Mouse (Mus musculus) layer of hippocampus, adult 18-20 months (tissue): ENCODE data around the gene Tpt1. TPM values are rescaled to one million over a fixed set of nuclear protein-coding genes. Genes with fewer than 3 reads are reported as not detected.

Experiments
- DNase-seq, 2 experiments: peaks; one replicate each; pipeline ENCODE4 v3.0.0; 2022; ENCODE audit warnings: low spot score in 2 of 2
- total RNA-seq, 2 experiments: library from RNA; stranded (reverse); gene quantifications; 2 replicates each; pipeline ENCODE4 v1.2.3; 2021

The Tpt1 gene
- total RNA-seq, 2 experiments from 2014 or later, result 912 to 940 TPM

DNA sequence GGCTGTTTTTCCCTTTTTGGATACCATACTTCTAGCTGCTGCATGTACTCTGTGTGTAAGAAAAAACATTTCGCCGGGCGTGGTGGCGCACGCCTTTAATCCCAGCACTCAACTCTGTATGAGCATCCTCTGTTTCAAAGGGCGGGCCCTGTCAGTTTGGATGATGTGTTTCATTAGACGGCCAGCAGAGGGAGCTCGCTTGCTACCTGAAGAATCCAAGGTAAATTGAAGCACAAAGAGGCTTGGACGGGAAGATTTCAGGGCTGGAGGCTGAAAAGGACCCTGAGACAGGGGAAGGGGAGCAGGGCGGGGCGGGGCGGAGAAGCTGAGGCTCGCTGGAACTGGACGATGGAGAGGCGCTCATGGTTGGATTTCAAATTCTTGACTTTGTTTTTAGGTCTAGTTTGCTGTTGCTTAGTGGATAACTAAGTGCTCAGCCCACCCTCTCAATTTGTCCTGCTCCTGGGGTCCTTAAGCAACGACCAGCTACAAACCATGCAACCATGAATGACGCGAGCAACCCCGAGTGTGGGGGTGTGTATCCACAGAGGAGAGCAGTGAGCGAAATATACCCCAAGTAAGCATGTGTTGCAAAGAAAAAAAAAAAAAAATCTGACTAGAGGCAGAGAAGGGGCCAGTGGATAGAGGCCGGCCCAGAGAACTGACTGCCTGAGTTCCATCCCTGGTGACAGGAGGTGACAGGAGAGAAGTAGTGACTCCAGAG is 31.6 kb downstream of the Tpt1 start:
- DNase-seq, result peak; percentile 85 to 95

DNA sequence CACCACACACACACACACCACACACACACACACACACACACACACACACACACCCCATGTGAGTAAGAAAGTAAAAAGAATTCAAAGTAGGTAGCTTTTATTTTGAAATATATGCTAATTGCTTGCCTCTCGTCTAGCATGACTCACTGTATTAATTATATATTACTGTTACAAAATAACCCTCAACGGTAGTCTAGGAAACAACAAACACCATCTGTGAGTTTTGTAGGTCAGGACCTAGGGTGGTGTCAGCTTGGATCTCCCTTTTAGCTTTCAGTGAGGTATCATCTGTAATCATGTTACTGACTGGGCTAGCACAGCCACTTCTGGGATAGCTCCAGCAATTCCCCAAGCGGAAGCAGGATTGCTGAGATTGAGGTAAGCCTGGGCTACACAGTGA is 32.4 kb downstream of the Tpt1 start:
- no peak for DNase-seq

DNA sequence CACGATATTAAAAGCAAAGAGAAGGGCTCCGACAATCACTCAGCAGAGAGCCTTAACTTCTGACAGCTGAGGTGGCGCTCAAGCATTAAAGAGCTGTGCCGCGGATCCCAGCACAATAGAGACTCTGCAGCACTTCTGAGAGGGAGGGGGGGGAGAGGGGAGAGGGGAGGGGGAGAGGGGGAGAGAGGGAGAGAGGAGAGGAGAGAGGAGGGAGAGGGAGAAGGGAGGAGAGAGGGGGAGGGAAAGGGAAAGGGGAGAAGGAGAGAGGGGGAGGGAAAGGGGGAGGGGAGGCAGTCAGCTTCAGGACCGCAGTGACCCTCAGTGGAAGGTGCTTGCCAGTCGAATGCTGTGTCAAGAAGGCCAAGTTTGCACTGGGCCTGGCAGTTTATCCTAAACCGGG is 34.1 kb downstream of the Tpt1 start:
- no peak for DNase-seq

DNA sequence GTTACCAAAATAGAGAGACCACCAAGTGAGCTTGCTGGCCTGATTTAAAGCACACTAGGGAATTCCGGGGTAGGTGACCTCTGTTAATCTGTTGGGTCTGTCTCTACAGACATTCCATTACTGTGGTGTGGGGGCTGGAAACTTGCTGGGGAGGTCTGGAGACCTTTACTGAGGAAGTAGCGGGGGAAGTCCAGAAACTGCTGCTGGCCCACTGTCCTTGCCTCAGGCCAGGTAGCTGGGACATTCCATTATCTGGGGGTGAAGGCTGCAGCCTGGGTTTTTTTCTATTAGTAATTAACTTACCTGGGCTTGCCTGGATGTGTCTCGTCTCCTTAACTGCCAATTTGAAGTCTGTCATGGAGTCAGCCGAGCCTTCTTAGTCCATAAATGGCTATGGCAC is 37.0 kb downstream of the Tpt1 start:
- DNase-seq, result no peak

DNA sequence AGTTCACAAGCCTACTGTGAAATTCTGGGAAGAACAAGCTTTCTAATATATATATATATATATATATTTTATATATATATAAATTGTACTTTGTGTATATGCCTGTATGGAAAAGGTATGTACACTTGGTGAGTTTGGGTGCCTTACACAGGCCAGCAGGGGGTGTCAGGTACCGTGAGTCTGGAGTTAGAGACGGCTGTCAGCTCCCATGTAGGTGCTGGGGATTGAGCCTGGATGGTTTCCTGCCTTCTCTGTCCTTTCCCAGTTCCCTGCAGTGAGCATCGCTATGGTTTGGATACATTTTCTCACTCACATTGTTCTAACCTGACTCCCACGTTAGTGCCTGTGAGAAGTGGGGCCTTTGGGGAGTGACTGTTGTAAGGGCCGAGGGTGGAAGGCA is 38.4 kb downstream of the Tpt1 start:
- DNase-seq, result no peak

DNA sequence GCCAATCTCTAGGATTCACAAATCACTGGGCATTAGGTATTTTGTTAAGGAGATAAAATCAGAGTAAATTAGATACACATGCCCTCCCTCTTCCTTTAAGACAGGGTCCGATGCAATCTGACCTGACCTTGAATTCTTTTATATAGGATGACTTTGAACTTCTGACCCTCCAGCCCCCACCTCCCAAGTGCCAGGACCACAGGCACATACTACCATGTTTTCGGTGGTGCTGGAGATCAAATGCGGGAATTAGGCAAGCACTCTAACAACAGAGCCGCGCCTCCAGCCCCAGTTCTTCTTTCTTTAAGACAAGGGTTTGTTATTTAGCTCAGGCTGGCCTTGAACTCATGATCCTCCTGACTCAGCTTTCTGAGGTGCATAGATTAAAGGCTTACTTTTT is 39.0 kb downstream of the Tpt1 start:
- DNase-seq, result no peak

DNA sequence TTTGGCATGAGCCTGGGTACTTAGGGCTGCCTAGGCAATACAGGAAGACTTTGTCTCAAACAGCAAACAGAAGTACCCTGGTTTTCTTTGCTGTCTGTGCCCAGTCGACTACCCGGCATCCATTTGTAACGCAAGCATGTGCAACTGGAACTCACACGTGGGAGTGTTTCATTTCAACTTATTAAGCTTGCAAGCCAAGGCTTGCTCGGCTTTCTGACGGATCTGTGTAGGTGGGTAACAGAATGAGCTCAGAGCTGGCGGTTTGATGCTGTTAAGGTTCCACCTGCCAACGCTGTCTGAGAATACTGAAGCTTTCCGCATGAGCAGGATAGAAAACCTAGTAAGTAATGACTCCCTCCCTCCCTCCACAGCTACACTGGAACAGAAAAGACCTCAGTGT is 47.2 kb downstream of the Tpt1 start:
- DNase-seq, result peak; percentile 85 to 93

Other genes with a start within 250 kb of the Tpt1 start
- gene Erich6b, start 202.8 kb upstream of the Tpt1 start, total RNA-seq, result not detected
- gene Cog3, start 90.6 kb upstream of the Tpt1 start, total RNA-seq, result 10 to 100 TPM; 23.5 to 24.8 TPM
- 10 to 100 TPM; 12.8 to 14.3 TPM for gene Slc25a30, start 58.1 kb upstream of the Tpt1 start, total RNA-seq
- 10 to 100 TPM; 55.5 to 59.9 TPM for gene Kctd4, start 109.9 kb downstream of the Tpt1 start, total RNA-seq
- 10 to 100 TPM; 22.4 to 23.0 TPM for gene Gtf2f2, start 165.8 kb downstream of the Tpt1 start, total RNA-seq